Mouse (Mus musculus): ENCODE data around the gene Itgb2.

The Itgb2 gene

DNA sequence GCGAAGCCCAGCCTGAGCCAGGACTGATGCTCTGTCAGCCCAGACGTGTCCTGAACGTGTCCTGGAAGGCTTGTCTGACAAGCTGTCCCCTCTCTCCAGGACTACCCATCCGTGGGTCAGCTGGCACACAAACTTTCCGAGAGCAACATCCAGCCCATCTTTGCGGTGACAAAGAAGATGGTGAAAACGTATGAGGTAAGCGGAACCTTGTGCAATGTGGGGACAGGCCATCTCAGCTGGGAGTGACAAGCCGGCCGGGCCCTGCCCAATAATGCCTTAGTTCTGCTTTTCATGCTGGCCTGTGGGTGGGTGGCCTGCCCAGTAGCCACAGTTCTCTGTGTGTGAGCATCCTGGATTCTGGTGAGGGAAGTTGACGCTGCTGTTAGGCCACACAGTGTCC lies 20.8 kb downstream of the Itgb2 start:
- no peak for DNase-seq (ENCODE audit: low spot score)

DNA sequence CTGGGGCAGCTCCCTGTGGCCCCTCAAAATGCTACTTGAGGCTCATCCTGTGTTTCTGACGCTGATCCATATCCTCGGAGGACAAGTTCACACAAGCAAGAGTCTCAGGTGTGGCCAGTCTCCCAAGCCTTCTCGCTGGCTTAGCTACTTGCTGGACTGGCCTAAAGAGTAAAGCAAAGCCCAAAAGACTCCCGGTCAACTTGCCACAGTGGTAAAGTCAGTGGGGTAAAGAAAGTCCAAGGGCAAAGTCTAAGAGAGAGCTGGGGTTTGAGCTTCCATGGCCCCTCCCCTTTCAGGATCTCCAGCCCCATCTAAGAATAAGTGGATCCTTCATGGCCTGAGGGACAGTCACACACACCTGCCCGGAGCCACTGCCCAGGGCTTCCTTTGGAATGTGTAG lies 22.1 kb downstream of the Itgb2 start:
- DNase-seq (ENCODE audit: low spot score) = no peak

DNA sequence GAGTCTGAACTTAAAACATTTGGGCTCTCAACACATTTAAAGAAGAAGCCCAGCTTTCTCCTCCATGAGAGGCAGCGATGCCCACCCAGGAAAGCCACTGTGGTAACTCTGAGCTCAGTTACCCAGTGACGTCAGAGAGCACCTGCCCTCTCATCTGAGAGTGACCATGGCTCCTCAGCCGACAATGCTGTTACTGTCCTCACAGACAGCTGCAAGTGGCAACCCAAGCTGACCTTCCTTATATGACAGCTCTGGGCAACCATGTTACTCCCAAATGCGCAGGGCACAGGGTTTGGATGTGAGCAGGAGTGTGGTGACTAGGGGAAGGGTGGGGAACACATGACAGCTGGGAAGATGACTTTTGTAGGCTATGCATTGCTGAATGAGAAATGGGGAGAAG lies 23.2 kb downstream of the Itgb2 start:
- no peak for DNase-seq (ENCODE audit: low spot score)

DNA sequence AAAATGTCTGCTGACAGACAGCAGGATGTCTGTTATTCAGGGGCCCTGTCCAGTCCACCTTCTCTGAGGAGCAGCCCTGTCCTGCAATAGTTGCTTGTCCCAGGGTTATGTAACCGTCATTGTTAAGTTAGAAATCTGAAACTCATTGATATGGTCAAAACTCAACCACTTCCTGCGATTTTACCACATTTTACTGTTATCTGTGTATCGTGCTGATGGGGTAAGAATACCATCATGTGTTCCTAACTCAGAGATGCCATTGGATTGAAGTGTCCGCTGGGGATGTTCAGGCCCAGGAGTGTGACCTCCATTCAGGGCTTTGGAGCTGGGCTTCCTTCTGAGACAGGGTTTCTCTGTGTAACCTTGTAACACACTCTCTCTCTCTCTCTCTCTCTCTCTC lies 24.9 kb downstream of the Itgb2 start:
- DNase-seq (ENCODE audit: low spot score) = no peak

DNA sequence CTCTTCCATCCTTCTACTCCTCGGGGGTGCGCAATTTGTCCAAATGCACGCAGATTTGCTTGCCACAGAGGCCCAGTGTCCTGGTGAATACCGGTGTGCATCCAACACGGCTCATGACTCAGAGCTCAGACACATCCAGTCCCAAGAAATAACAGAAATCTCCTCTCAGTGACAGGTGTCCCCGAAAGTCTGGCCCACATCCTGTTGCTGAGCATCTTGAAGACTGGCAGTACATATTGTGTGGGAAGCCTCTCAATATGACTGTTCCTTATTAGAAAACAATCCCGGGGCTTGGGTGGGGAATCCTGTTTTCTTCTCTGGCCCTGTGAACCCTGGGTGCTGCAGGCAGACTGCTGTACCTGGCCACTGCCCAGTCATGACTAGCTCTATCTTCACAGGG lies 26.6 kb downstream of the Itgb2 start:
- DNase-seq (ENCODE audit: low spot score) = no peak

DNA sequence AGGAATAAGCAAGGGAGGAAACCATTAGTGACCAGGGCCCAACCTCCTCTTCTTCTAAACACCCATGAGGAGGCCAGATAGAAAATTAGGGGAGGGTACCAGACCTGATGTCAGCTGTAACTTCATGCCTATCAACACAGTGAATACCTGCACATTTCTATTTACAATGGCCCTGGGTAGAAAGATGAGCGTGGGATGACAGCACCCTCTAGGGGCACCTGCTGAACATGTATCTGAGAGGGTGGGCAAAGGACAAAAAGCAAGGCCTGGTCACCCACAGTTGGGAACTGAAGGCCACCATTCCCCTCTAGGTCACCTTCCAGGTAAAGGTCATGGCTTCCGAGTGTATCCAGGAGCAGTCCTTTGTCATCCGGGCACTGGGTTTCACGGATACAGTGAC lies 27.6 kb downstream of the Itgb2 start:
- no peak for DNase-seq (ENCODE audit: low spot score)

GRCm38 (mm10) chr10:77560090-77560489 lies 30.0 kb downstream of the Itgb2 start:
- no peak for DNase-seq (ENCODE audit: low spot score)

DNA sequence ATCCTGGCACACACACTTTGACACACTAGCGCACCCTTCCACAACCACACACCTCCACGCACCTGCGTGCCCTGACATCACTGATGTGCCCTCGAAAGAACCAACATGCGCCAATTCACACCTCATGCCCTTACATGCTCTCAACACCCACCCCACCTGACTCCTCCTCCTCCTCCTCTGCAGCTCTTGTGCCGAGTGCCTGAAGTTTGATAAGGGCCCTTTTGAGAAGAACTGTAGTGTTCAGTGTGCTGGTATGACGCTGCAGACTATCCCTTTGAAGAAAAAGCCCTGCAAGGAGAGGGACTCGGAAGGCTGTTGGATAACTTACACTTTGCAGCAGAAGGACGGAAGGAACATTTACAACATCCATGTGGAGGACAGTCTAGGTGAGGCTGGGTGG lies 30.8 kb downstream of the Itgb2 start:
- no peak for DNase-seq (ENCODE audit: low spot score)

DNA sequence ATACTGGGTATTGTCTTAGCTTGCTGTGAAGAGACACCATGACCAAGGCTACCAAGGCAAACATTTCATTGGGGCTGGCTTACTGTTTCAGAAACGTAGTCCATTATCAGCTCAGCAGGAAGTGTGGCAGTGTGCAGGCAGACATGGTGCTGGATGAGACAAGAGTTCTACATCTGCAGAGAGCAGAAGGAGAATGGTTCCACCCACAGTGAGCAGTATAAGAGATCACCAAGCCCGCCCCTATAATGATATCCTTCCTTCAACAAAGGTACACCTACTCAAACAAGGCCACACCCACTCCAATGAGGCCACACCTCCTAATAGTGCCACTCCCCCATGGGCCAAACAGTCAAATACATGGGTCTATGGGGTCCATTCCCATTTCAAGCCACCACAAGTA lies 31.5 kb downstream of the Itgb2 start:
- DNase-seq (ENCODE audit: low spot score) = no peak

GRCm38 (mm10) chr10:77565005-77565404 lies 35.0 kb downstream of the Itgb2 start:
- no peak for DNase-seq (ENCODE audit: low spot score)

DNA sequence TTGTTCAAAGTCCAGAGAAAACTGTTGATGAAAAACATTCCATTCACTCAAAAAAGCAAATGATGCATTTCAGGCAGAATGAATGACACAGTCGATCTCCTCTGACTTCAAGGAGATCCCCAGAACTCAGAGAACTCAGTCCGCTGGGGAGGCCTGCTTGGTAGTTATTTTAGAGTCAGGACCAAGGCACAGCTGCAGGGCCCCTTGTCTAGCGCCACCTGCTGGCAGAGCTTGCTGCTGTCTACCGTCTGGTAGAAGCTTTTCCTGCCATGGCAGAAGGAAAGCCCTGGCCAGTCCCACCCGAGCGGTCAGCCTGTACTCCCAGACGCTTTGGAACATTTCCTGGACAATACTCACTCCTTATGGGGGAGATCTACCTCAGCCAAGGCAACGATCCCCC lies 36.6 kb downstream of the Itgb2 start:
- peak; percentile 73 for DNase-seq (ENCODE audit: low spot score)

DNA sequence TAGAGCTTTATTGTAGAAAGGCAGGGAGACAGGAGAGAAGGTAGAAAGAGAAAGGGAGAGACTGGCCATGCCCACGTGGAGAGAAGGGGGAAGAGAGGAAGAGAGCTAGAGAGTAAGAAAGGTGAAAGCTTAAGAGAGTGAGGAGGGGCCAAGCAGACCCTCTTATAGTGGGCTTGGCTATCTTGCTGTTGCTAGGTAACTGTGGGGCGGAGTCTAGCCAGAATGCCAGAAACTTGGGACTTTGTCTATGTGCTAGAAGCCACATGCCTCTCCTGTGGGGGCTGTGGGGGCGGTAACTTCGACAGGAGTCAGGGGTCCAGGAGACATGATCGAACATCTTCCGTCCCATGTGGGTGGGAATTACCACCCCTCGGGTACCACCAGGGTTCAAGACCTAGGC lies 39.4 kb downstream of the Itgb2 start:
- DNase-seq (ENCODE audit: low spot score) = no peak

DNA sequence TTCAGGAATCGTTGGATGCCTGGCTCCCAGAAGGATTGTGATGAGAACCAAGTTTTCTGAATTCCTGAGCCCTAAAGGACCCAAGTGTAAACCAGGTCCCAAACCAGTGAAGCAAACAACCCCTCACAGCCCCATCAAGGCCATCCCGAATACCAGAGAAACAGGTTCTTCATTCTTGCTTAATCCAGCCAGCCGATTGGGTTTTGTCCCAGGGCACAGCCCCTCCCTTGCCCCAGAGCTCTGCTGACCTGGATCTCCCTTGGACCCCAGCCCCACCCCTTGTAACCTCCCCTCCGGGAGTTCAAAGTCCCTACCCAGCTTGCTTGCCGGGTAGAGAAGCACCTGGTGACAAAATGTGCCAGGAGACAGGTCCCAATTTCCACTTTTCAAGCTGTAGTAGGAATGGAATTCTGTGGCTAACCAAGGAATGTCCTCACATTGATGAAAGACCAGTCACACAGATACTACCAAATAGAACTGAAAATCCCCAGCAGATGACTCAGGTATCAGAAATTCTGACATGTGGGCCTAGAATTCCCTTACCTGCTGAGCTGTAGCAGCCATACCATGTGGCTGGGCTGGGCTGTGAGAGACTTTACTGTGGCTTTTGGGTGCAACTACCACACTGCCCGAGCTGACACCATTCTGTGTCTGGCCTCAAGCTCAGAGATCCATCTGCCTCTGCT lies 40.1 kb downstream of the Itgb2 start:
- no peak for DNase-seq (ENCODE audit: low spot score)

DNA sequence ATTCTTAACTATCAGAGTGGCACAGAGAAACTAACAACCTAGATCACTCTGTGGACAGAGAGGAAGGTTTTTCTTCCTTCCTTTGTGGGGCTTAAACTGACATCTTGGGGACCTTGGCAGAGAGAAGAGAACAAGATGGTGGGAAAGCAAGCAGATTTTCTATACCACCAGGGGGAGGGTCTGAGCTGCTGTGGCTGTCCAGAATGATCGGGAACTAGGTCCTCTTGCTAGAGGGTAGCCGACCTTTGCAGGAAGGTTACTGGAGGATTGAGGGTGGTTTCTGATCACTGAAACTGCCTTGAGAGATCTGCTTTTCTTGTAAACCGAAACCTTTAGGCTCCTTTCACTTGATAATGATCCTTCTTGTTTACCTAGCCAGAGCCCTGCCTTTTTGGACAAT lies 42.2 kb downstream of the Itgb2 start:
- DNase-seq (ENCODE audit: low spot score) = peak; percentile 58

GRCm38 (mm10) chr10:77573162-77573561 lies 43.1 kb downstream of the Itgb2 start:
- no peak for DNase-seq (ENCODE audit: low spot score)

- no peak for DNase-seq (ENCODE audit: low spot score)
Observed at GRCm38 (mm10) chr10:77580027-77580920, 50.2 kb downstream of the Itgb2 start.

- DNase-seq (ENCODE audit: low spot score) = peak; percentile 21
Observed at GRCm38 (mm10) chr10:77581023-77581407, 51.0 kb downstream of the Itgb2 start.

DNA sequence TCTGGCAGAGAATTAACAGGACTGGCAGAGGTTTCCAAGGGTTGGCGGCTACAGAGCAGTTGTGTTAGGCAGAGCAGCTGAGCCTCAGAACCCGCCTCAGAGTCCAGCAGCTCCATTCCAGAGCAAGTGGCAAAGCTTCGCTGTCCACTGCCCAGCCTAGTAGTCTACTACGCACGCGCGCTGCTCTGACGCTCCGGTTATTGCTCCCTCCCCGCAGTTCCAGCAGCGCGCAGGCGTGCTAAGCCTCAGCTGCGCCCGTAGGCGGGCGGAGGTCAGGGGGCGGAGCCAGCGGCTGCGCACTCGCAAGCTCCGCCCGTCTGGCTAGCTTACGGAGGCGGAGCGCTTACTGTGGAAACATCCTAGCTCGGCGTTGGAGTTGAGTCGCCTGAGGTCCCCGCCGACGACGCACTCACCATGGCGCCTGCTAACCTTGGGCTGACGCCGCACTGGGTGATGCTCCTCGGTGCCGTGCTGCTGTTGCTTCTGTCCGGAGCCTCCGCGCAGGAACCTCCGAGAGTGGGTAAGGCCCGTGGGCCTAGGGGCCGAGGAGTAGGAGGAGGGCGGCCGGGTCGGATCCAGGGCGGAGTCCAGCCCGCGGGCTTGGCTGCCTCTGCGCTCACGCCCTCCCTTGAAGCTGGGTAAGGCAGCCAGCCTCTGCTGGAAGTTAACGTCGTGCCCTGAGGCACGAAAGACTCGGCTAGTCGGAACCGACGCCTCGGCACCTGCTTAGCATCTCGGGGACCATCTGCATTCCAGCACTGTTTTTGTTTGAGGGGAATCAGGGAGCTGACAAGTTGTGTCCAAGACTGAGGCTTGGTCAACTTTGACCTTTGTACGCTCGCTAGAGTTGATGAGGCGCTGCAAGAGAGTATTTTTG lies 51.6 kb downstream of the Itgb2 start, which contains the start of gene Pttg1ip:
Gene Pttg1ip (plus strand): TSS at position 313 of the 877 bp plus-strand sequence.
- peak; percentile 100 for DNase-seq (ENCODE audit: low spot score)

DNA sequence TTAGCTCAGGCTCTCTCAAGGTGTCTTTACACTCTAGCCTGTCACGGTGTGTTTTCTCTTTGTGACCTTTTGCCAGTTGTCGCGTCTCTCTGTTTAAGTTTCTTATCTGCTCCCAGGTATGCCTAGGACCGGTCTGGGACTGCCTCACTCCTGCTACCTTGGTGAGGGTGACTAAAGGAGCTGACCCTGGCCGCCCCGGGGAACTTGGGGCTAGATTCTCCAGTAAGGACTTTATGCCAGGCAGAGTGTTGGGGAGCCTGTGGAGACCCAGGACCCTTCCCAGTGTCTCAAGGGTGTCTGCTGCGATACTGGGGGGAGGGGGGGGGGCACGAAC lies 52.2 kb downstream of the Itgb2 start:
- DNase-seq (ENCODE audit: low spot score) = no peak

GRCm38 (mm10) chr10:77583795-77584422 lies 53.9 kb downstream of the Itgb2 start:
- DNase-seq (ENCODE audit: low spot score) = peak; percentile 85

GRCm38 (mm10) chr10:77586637-77587036 lies 56.6 kb downstream of the Itgb2 start:
- no peak for DNase-seq (ENCODE audit: low spot score)

Data from MN1 (cell line).